Mouse (Mus musculus) midbrain, postnatal 0 days (tissue): Measurements from ENCODE around the gene Gm10837. TPM values are rescaled to one million over a fixed set of nuclear protein-coding genes. Genes with fewer than 3 reads are reported as not detected.
A peak's percentile ranks its signal among the peaks of the same experiment; 100 is the strongest.

ENCODE experiments used
- ATAC-seq: fragments of 200-750 bp; cut with Nextera tagmentation; 2 replicates; pipeline ENCODE4 v1.8.0; 2017; ENCODE audit warnings: moderate number of reproducible peaks, mild to moderate bottlenecking, moderate TSS enrichment, moderate library complexity; ENCODE audit not compliant: low FRiP score
- DNase-seq: peaks from one replicate; pipeline ENCODE4 v3.0.0-alpha.2; 2015; ENCODE audit warnings: low spot score
- H3K27ac ChIP-seq: fragments of 300-500 bp; sonication (generic); 2 replicates; pipeline ENCODE4 v1.5.1; 2014; ENCODE audit warnings: low read depth, mild to moderate bottlenecking, low read length, mixed read lengths
- H3K27me3 ChIP-seq: fragments of 300-500 bp; sonication (generic); 2 replicates; pipeline ENCODE4 v1.6.1; 2014; ENCODE audit warnings: low read length, control low read depth, mixed read lengths; ENCODE audit not compliant: insufficient read depth
- H3K36me3 ChIP-seq: fragments of 300-500 bp; sonication (generic); 2 replicates; pipeline ENCODE4 v1.6.1; 2014; ENCODE audit warnings: low read length, control low read depth, mixed read lengths; ENCODE audit not compliant: insufficient read depth
- H3K4me1 ChIP-seq: fragments of 300-500 bp; sonication (generic); 2 replicates; pipeline ENCODE4 v1.6.1; 2014; ENCODE audit warnings: mild to moderate bottlenecking, control low read depth, antibody characterized with exemption, low read length, mixed read lengths; ENCODE audit not compliant: insufficient read depth
- H3K4me2 ChIP-seq: fragments of 300-500 bp; sonication (generic); 2 replicates; pipeline ENCODE4 v1.6.1; 2014; ENCODE audit warnings: low read depth, mild to moderate bottlenecking, low read length, mixed read lengths; ENCODE audit not compliant: poor library complexity, severe bottlenecking
- H3K4me3 ChIP-seq: fragments of 300-500 bp; sonication (generic); 2 replicates; pipeline ENCODE4 v1.5.1; 2014; ENCODE audit warnings: low read depth, mild to moderate bottlenecking, low read length, moderate library complexity
- H3K9ac ChIP-seq: fragments of 300-500 bp; sonication (generic); replicated peaks from 2 replicates; pipeline ENCODE4 v1.6.1; 2014; ENCODE audit warnings: mild to moderate bottlenecking, low read length, moderate library complexity, mixed read lengths; ENCODE audit not compliant: poor library complexity, severe bottlenecking
- H3K9me3 ChIP-seq: fragments of 300-500 bp; sonication (generic); 2 replicates; pipeline ENCODE4 v1.6.1; 2016; ENCODE audit warnings: low read length, control low read depth
- CTCF ChIP-seq: IDR thresholded peaks from 2 replicates; pipeline ENCODE4 v1.5.1; 2016; ENCODE audit warnings: antibody characterized with exemption, mild to moderate bottlenecking
- WGBS: fragments of 180-500 bp; shearing (Covaris S2); extraction: QIAGEN DNeasy Blood & Tissue Kit; methylation state at CpG from one replicate; pipeline ENCODE4 v1.1.7; 2014; 5-methylcytosine and 5-hydroxymethylcytosine counted together
- polyA plus RNA-seq: library from polyadenylated mRNA; unstranded; fragments of >200 nt; fragmentation: Nextera tagmentation; extraction: Ambion mirVana; gene quantifications from 2 replicates; pipeline ENCODE4 v1.2.1, GENCODE M21; 2015
- total RNA-seq: library from RNA; depleted of rRNA; stranded (reverse); fragments of >200 nt; gene quantifications from 2 replicates; pipeline ENCODE4 v1.2.3, GENCODE M21; 2014

Gene Gm10837
- total and polyA plus RNA-seq, 2 experiments from 2014 or later = 0.32 to 0.38 TPM

DNA sequence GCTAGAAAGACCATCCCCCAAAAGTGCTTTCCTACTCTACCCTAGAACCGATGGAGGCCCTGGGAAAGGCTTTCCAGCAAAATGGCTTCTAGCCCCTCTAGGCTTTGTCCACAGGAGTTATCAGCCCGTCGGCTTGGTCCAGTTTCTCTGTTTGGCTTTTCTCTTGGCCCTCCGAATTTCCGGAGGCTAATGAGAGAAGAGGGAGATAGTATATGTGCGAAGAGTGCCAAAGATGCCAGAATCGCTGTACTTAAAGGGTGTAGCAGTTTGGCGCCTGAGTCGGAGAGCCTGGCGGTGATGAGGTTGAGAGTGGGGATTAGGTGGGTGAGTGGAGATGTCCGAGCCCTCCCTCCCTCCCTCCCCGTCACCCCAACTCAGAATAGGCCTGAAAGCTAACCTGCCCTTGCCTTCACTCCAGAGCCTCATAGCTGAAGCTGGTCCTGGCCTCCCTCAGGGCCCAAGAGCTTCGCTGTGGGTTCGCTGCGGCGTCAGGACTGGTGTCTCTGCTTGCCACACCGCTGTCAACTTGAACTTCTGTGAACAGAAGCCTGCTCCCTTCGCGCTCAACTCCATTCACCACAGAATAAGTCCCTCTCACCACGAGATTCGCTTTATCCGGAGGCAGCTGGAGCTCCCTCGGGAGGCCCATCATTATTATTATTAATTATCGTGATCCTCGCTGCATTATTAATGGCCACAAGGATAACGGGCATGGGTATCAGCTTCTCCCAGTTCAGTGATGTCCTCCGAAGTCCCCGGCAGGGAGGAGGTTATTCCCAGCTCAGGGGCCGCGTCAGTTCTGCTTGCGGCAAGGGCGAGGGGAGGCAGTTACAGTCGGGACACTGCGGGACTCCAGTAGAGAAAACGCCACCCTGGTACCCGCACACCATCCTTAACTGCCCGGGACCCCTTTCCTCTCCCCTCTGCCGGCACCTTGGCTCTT is 8.0 kb upstream of the Gm10837 start:
- Histone ChIP-seq H3K4me1 (no peaks in the 10 kb centered on the region), H3K9ac (peak overlapping the region; percentile 44), H3K27ac (peak overlapping the region; percentile 19), H3K27me3 (peaks cover 47% of the 10 kb centered on the region), H3K4me3 (peak overlapping the region; percentile 47), H3K9me3 (no peaks in the 10 kb centered on the region), H3K36me3 (no peaks in the 10 kb centered on the region), H3K4me2 (peak overlapping the region; percentile 45)
- TF ChIP-seq CTCF = no peak
- DNase-seq (no peak), ATAC-seq (0 out of 2 replicates have a peak, but pooled peaks have one; percentile 25)
- 6% methylated on average over 38 of the region's 38 CpGs for WGBS

DNA sequence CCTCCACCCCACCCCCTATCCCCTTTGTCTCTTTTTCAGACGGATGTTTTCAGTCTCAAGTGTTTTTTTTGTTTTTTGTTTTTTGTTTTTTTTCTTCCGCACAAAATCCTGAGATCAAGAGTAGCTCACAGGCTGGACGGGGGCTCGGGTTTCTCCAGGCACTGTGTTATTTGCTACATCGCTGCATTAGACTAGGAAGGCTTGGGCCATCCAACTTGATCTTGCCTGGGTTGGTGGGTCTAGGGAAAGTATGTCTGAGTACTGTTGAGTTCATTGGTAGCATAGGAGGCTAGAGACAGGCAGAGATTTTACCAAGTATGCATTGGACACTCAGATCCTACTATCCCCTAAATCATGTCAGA is 7.4 kb upstream of the Gm10837 start:
- H3K36me3 ChIP-seq = no peaks in the 10 kb centered on the region
- peak overlapping the region; percentile 45 for H3K4me2 ChIP-seq
- H3K9ac ChIP-seq = peak overlapping the region; percentile 44
- H3K4me3 ChIP-seq = peak overlapping the region; percentile 47
- H3K9me3 ChIP-seq = no peaks in the 10 kb centered on the region
- 13% methylated on average over 5 of the region's 5 CpGs for WGBS
- TF ChIP-seq CTCF = no peak
- no peaks in the 10 kb centered on the region for H3K4me1 ChIP-seq
- ATAC-seq (no peak), DNase-seq (no peak)
- peaks cover 49% of the 10 kb centered on the region for H3K27me3 ChIP-seq
- H3K27ac ChIP-seq = peak overlapping the region; percentile 19

DNA sequence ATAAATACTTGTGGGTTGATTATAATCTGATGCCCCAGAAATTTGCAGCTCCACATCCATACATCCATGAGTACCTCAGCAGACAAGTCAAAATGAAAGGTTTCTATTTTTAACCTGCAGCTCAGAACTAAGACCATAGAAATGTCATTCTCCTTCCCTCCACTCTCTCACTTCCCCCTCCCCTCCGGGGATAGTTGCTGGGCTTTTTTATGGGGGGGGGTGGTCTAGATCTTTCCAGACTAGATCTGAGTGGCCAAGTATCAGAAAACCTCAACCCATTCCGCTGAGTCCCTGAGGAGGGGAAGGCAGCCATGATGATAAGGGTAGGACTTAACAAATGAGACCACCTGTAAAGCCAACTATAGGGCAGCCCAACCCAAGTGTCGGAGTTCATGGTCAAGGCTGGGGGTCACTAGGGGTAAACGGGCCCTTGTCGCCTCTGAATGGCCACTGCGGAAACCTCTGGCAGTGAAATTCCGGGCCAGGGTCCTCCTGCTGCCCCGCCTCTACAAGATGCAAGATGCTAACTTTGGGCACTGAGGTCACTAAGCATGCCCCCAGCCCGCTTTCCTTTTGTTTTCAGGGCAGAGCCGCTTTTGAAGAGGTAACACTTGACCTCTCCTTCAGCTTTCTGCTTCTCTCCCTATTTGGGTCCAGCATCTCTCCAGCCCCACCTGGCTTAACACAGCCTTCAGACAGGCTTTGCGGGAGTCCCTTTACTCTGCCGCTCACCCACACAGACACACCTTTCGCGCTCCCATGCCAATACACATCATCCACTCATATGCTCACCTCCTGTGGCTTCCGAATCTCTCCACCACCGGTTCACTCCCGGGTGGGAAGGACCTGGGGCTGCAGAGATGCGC is 6.6 kb upstream of the Gm10837 start:
- no peaks in the 10 kb centered on the region for H3K4me1 ChIP-seq
- no peaks in the 10 kb centered on the region for H3K36me3 ChIP-seq
- H3K9ac ChIP-seq = peak overlapping the region; percentile 24; the same call in 1 of the 2 replicates
- 25% methylated on average over 18 of the region's 18 CpGs for WGBS
- H3K27me3 ChIP-seq = peaks cover 50% of the 10 kb centered on the region
- no peak overlapping the region for H3K4me3 ChIP-seq
- ATAC-seq = 0 out of 2 replicates have a peak, but pooled peaks have one; percentile 12
- peak overlapping the region; percentile 38; the same call in 1 of the 2 replicates for H3K27ac ChIP-seq
- peak overlapping the region; percentile 29; the same call in 1 of the 2 replicates for H3K4me2 ChIP-seq
- TF ChIP-seq CTCF = no peak
- H3K9me3 ChIP-seq = no peaks in the 10 kb centered on the region
- DNase-seq = no peak

DNA sequence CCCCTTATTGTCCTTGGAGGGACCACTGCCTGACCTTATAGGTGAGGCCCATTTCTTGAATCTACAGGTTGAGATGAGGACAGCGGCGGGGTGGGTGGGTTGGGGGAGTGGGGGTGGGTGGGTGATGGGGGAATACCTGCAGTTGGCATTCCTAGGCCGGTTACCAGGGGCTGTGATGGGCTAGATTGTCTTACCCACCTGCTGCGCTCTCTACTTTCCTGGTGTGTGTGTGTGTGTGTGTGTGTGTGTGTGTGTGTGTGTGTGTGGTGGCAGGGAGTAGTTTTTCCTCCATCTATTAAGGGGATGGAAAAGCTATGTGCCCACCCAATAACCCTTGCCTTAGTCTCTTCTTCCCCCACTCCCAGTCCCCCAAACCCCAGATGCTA is 5.9 kb upstream of the Gm10837 start:
- ATAC-seq (peak; percentile 15; the same call in 1 of the 2 replicates), DNase-seq (no peak)
- H3K9me3 ChIP-seq = no peaks in the 10 kb centered on the region
- no peak for TF ChIP-seq CTCF
- no peak overlapping the region for H3K9ac ChIP-seq
- H3K27me3 ChIP-seq = peaks cover 55% of the 10 kb centered on the region
- H3K4me3 ChIP-seq = no peak overlapping the region
- WGBS = 30% methylated on average over 3 of the region's 4 CpGs
- no peaks in the 10 kb centered on the region for H3K36me3 ChIP-seq
- no peak overlapping the region for H3K27ac ChIP-seq
- H3K4me2 ChIP-seq = peak overlapping the region; percentile 36; the same call in 1 of the 2 replicates
- H3K4me1 ChIP-seq = no peaks in the 10 kb centered on the region

DNA sequence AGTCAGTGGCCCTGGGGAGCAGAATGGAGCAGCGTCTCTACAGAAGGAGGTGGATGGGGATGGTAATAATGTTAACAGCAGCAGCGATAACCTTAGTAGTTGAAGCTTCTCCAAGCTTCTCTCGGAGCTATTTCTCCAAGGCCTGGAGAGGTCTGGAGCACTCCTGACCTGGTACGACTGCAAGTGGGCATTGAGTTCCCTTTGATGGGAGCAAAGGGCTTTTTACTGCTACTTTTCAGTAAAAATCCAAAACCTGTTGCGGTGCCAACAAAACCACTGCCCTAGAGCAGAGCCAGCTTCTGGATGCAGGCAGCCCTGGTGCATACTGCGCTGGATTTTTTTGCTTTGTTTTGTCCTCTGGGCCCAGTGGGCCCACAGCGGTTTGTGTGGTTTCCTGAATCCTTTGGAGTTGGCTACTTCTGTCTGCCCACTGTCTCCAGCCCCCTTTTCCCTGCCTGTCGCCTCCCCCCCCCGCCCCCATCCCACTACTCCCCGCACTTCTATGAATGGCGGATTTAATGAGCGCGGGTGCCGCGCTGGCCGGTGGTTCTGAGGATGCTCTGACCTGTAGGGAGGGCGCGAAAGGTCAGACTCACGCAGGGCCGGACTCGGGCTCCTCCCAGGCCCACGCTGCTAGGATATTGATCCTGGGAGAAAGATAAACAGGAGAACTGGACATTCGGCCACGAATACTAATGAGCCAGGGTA is 5.4 kb upstream of the Gm10837 start:
- Histone ChIP-seq H3K36me3 (no peaks in the 10 kb centered on the region), H3K9ac (no peak overlapping the region), H3K4me1 (no peaks in the 10 kb centered on the region), H3K27me3 (peaks cover 55% of the 10 kb centered on the region), H3K4me3 (no peak overlapping the region), H3K4me2 (peak overlapping the region; percentile 36), H3K9me3 (no peaks in the 10 kb centered on the region), H3K27ac (no peak overlapping the region)
- WGBS = 9% methylated on average over 23 of the region's 24 CpGs
- no peak for TF ChIP-seq CTCF
- DNase-seq (no peak), ATAC-seq (peak; percentile 47; the same call in 1 of the 2 replicates)
